Mouse (Mus musculus) neural tube, embryonic 10.5 days (tissue): ENCODE results near the gene Atp5b.
"Not testable (repeated sequence)": the region's sequence is repeated elsewhere in the genome, so short reads cannot be mapped to it uniquely, and the experiment has no call there.

ENCODE experiments used
- DNase-seq: peaks from one replicate; pipeline ENCODE4 v3.0.0-alpha.2; 2017; ENCODE audit warnings: low spot score; ENCODE audit errors: extremely low spot score

The Atp5b gene

DNA sequence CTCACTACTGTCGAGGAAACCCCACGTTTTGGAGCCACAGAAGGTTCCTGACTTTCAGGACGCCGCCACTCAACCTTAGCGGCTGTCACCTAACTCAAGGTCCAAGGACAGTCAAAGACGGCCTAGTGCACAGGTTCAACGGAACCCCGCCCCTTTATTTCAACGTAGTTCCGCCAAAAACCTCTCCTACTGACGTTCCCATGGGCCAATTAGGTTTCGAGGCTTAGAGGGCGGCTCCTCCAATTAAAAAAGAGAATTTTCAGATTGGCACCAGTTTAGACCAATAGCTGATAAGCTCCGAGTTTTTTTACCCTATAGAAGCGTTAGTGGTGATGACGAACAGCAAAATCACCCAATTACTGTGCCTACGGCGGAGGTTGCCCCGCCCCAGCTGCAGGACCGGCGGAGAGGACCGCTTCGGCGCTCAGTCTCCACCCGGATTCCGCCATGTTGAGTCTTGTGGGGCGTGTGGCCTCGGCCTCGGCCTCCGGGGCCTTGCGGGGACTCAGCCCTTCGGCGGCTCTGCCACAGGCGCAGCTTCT lies at the start of gene Atp5b:
Atp5b (plus strand) TSS at position 394 of the 542 bp plus-strand sequence.
- peak; percentile 91 for DNase-seq

DNA sequence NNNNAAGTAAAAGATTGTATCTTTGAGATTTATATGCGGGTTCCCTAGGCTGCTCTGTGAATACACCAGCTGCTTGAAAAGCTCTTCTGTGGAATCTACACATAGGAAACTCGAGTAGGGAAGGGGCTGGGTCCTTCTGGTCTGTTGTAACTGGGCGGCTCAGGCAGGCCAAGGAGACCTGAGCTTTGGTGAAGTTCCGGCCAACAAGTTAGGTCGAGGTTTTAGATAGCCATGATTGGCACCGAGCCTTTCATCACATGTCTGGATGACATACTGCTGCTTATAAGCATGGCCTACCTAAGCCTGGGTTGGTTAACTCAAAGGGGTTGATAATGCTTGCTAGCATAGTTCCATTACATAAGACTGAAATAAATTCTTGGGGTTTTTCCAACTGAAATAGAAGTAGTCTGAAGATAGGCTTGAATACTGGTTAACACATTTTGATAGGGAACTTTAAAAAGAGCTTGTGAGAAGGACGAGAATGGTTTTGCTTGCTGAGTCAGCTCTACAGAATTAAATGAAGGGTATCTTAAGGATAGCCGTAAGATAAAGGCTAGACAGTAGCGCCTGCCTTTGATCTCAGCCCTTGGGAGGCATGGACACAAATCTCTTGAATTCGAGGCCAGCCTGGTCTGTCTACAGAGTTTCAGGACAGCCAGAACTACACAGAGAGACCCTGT lies 46.2 kb upstream of the Atp5b start:
- peak; percentile 35 for DNase-seq

DNA sequence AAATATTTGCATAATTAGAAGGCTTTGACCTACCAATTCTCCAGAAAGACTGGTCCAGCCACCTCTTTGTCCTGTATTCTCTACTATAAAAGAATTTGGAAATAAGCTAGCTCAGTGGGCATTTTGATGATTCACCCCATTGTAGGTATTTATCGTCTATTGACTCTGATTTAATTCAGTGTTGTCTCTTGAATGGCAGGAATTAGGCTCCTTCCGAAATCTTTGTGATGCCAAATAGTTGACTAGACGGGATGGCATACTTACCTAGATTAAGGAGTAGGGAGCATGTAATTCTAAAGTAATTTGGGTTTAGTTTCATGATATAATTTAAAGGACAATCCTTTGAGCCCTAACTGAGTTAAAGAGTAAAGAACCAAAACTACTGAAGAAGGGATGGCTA lies 45.2 kb upstream of the Atp5b start:
- DNase-seq, result no peak

DNA sequence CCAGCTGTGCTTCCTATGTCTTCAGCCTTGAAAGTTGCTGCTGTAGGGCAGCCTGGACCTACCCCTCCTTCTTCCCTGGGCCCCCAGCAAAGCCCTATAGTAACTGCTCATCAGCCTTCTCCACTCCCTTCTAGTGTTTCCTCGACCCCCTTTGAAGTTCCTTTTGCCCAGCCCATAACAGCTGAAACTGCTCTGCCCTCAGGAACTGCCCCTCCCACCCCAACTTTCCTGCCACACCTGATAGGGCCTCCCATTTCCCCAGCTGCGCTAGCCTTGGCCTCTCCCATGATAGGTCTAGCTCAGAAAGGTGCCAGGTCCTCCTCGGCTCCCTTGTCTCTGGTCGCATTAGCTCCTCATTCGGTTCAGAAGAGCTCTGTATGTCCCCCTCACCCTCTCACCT lies 43.9 kb upstream of the Atp5b start:
- DNase-seq, result no peak

DNA sequence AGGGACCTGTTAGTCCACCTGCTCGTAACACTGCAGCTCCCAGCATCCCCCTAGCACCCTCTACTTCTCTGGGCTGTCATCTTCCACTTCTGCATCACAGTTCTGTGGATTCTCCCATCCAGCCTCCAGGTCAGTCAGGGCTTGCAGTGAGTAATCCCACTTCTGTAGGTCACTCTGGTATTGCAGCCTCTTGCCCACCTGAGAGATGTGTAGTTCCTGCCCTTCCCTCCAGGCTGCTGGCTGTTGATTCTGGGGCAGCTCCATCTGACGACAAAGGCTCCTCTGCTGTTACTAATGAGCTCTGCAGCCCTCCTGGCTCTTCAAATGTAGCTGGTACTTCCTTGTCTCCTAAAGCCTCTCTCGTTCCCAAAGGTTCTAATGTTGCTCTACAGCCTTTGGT lies 43.2 kb upstream of the Atp5b start:
- DNase-seq, result no peak

DNA sequence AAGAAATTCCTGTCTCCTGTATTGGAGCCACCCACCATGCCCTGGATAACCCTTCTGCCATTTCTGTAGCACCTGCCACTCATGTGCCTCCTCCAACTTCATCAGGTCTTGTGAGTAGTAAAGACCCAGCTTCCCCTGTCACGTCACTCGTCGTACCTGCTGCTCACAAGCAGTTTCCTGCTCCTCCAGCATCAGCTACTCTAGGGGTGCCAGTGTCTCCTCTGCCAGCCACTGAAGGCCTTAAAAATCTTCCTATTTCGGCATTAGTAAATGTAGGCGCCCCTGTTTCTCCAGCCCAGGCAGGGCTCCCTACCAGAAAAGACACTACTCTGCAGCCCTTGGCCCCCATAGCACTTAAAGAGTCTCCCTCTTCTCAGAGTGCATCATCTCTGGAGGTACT lies 42.8 kb upstream of the Atp5b start:
- no peak for DNase-seq

DNA sequence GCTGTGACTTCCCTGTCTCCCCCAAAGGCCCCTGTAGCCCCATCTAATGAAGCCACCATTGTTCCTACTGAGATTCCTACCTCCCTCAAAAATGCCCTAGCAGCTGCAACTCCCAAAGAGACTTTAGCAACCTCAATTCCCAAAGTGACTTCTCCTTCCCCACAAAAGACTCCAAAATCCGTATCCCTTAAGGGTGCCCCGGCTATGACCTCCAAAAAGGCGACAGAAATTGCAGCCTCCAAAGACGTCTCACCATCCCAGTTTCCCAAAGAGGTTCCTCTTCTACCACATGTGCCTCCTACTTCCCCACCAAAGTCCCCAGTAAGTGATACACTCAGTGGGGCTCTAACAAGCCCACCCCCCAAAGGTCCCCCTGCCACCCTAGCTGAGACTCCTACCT lies 41.4 kb upstream of the Atp5b start:
- no peak for DNase-seq

DNA sequence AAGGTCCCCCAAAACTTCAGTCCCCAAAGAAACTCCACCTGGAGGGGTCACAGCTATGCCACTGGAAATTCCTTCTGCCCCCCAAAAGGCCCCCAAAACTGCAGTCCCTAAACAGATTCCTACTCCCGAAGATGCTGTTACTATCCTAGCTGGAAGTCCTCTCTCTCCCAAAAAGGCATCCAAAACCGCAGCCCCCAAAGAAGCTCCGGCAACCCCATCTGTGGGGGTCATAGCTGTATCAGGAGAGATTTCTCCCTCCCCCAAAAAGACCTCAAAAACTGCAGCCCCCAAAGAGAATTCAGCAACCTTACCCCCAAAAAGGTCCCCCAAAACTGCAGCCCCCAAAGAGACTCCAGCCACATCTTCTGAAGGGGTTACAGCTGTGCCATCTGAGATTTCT lies 40.6 kb upstream of the Atp5b start:
- no peak for DNase-seq

DNA sequence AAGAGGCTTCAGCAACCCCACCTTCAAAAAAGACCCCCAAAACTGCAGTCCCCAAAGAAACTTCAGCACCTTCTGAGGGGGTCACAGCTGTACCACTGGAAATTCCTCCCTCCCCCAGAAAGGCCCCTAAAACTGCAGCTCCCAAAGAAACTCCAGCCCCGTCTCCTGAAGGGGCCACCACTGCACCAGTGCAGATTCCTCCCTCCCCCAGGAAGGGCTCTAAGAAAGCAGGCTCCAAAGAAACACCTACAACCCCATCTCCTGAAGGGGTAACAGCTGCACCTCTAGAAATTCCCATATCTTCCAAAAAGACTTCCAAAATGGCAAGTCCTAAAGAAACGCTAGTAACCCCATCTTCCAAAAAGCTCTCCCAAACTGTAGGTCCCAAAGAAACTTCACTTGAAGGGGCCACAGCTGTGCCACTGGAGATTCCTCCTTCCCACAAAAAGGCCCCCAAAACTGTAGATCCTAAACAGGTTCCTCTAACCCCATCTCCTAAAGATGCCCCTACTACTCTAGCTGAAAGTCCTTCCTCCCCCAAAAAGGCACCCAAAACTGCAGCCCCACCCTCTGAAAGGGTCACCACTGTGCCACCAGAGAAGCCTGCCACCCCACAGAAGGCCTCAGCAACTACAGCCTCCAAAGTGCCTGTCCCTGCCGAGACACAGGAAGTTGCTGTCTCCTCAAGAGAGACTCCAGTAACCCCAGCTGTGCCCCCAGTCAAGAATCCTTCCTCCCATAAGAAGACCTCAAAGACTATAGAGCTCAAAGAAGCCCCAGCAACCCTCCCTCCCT lies 39.8 kb upstream of the Atp5b start:
- DNase-seq, result no peak

DNA sequence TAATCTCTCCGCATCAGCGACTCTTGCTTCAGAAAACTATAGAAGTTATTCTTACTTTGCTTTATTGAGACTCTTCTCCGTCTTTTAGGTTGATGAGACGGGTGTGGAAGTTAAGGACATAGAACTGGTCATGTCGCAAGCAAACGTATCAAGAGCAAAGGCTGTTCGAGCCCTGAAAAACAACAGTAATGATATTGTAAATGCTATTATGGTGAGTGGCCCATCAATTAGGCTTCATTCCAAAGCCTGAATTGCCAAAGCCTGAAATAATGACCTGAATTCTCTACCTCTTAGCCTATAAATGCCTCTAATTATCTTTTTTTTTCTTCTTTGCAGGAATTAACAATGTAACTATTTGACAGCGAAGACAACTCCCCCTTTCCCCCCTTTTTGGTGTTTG lies 34.9 kb upstream of the Atp5b start:
- no peak for DNase-seq

DNA sequence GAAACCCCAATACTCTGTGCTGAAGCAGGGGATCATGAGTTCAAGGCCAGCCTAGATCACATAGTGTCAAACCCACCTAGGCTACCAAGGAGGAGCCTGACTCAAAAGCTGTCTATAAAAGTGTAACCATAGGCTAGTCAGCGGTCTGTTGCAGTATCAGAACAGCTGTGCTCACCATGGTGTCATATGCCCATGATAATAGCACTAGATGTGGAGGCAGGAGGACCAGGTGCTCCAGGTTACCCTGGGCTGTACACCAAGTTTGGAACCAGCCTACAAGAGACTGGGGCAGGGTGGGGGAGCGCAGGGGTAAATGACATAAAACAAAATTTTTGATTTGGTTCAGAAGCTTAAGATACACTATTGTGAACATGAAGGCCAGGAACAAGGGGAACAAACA lies 33.3 kb upstream of the Atp5b start:
- DNase-seq, result no peak

DNA sequence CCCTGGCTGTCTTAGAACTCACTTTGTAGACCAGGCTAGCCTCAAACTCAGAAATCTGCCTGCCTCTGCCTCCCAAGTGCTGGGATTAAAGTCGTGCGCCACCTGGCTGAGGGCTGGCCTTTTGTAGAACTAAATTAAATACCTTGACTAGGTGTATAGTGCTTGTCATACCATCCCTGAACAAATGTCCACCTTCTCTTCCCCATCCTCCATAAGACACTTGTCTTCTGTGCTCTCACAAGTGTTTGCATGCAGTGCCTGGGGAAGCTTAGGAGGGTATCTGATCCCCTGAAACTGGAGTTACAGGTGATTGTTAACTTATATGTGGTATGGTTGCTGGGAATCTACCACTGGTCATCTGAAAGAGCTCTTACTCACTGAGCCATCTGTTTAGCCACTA lies 32.7 kb upstream of the Atp5b start:
- DNase-seq, result no peak

DNA sequence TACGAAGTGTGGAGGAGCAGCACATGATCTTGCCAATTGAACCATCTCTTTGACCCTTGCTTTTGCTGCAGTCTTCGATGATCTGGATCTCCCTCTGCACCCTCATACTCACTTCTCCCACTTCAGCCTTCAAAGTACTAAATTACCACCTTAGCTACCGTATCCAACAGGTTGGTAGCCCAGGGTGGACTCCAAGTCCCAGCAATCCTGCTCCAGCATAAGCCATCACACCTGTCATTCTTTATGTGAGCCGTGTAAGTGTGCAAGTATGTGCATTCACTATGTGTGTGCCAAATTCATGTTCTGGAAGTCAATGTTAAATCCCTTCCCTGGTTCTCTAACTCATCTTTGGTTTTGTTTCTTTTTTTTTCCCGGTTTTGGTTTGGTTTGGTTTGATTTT lies 31.5 kb upstream of the Atp5b start:
- DNase-seq, result no peak

DNA sequence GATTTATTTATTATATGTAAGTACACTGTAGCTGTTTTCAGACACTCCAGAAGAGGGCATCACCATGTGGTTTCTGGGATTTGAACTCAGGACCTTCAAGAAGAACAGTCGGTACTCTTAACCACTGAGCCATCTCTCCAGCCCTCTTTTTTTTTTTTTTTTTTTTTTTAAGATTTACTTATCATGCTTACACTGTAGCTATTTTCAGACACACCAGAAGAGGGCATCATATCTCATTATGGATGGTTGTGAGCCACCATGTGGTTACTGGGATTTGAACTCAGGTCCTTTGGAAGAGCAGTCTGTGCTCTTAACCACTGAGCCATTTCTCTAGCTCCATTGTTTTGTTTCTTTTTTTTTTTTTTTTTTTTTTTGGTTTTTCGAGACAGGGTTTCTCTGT lies 30.9 kb upstream of the Atp5b start:
- not testable (repeated sequence) for DNase-seq

DNA sequence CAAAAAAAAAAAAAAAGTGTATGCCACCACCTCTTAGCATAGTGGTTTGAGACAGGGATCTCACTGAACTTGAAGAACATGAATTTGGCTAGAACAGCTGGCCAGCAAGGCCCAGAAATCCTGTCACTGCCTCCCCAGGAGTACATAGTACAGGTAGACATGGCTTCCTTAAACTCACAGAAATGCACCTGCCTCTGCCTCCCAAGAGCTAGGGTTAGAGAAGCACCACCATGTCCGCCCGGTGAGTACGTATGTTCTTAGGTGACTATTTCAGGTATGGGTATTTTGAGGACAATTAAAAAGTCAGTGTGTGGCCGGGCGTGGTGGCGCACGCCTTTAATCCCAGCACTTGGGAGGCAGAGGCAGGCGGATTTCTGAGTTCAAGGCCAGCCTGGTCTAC lies 30.1 kb upstream of the Atp5b start:
- no peak for DNase-seq

DNA sequence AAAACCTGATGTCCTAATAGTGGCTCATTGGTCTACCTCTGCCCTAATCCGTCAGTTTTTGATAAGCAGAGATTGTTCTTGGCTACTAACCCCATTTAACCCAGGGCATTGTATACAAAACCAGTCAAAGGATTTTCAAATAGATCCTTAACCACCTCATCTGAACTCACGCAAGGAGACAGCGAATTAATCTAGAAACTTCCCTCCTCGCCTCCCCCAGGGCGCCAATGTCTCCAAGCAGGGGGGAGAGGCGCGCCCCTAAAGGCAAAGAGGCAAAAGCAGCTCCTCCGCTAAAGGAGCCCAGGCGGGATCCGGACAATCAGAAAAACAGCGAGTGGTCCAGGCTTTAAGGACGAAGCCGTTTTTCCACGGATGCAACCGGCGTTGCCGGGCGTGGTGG lies 24.9 kb upstream of the Atp5b start:
- no peak for DNase-seq

DNA sequence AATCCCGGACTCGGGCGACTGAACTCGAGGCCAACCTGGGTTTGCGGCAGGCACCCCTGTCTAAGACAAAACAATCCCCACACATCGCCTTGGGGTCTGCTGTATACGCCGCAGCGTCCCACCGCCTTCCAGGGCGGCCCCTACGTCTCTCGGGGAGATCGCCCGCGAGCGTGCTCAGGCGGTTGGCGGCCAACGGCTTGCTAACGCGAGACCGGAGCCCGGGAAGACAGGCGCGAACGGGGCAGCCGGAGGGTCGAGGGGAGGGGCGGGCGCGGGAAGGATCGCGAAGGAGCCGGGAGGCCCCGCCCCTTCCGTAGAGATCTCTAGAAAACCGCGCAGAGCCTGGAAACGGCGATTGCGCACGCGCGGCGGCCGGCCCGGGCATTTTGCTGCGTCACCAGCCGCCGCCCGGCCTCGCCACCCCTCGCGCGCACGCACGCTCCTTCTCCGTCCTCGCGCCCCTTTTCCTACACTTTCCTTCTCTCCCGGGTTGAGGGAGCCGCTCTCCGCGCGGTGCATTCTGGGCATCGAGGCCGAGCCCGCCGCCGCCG lies 24.4 kb upstream of the Atp5b start, which contains the start of gene Ptges3:
Ptges3 (plus strand) TSS at position 354 of the 551 bp plus-strand sequence.
- DNase-seq, result peak; percentile 98

DNA sequence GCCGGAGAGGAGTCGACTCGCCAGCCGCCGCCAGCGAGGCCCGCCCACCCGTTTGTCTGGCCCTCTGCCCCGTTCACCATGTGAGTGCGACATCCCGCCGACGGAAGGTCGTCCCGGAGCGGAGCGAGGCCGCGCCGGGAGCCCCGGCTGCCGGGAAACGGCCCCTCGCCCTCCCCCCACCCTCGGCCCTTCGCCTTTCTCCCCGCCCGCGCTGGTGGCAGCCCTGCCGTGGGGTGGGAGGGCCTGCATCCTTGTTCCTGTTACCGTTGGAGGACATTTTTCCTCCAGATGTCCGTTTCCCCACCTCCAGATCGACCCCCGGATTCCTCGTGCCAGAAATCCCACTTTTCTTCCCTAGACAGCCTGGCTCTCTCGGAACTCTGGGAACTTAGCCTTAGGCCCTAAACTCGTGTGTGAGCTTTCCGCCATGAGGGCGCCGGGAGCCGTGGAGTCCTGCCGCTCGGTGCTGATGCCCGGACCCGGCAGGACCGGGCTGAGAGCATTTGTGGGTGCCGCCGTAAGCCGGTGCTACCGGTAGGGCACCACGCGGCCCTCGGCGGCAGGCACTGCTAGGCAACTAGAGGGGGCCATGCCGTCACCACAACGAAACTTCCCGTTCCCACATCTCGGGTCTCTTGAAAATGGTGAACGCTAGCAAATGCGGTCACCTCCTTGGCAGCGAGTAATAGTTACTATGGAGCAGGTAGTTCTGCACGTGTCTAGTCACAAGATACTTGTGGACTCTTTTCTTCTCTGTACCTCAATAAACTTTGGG lies 23.7 kb upstream of the Atp5b start:
- DNase-seq, result peak; percentile 74

DNA sequence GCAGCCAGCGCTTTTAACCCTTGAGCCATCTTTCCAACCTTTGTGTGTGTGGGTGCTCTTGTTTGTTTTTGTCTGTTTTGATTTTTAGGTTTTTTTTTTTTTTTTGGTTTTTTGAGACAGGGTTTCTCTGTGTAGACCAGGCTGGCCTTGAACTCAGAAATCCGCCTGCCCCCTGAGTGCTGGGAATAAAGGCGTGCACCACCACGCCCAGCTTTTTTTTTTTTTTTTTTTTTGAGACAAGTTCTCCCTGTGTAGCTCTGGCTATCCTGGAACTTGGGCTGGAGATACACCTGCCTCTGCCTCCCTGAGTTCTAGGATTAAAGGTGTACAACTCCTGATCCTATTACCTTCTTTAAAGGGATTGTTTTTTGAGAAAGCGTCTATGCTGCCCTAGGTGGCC lies 22.0 kb upstream of the Atp5b start:
- DNase-seq, result no peak

DNA sequence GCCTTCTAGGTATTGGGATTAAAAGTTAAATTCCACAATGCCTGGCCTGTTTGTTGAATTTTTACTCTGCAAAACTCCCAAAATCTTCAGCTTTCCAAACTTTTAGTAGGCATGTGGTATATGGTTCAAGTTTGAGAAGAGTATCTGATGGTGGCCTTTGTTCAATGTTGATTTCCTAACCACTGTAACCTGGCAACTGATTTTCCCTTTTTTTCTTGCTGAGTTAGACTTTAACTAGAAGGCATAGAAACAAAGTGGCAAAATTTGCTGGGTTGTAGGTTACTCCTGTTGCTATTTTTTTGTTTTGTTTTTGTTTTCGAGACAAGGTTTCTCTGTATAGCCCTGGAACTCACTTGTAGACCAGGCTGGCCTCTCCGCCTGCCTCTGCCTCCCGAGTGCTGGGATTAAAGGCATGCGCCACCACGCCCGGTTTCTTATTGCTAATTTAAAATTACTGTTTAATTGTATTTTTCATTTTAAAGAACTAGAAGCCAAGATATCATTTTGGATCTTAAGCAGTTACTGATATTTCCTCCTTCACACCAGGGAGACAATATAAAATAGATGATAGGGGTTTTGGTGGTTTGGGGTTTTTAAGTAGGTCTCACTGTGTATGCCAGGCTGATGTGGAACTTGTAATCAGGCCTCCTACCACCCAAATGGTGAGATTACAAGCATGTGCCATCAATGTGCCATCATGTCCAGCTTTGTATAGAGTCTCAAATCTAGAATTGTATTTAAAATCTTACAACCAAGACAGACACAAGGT lies 20.7 kb upstream of the Atp5b start:
- no peak for DNase-seq

DNA sequence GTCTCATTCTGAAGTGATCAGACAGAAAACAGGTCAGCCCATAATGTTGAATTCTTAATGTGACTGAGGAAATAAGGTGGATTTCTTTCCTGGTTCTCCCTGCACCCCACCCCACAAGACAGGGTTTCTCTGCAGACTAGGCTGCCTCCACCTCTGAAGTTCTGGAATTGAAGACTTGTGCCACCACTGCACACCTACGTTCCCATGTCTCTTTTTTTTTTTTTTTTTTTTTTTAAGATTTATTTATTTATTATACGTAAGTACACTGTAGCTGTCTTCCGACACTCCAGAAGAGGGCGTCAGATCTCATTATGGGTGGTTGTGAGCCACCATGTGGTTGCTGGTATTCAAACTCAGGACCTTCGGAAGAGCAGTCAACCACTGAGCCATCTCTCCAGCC lies 17.0 kb upstream of the Atp5b start:
- no peak for DNase-seq
